Mouse (Mus musculus): ENCODE measurements around the gene Zcchc13.
A peak's percentile ranks its signal among the peaks of the same experiment; 100 is the strongest.

- peak; percentile 88 for TF ChIP-seq CTCF (IDR thresholded peaks at IDR 0.05; ENCODE audit: low read depth)
- no peak for TF ChIP-seq EP300 (IDR thresholded peaks at IDR 0.05; ENCODE audit: low read depth)
Observed at GRCm38 (mm10) chrX:103622260-103622934, 8.0 kb upstream of the Zcchc13 start.
